Mouse (Mus musculus): Measurements from ENCODE around the gene Rasl11a. TPM values are rescaled to one million over a fixed set of nuclear protein-coding genes. Genes with fewer than 3 reads are reported as not detected.

The Rasl11a gene
- polyA plus RNA-seq, 1 experiment from 2014 or later: 138 TPM

GRCm38 (mm10) chr5:146839760-146840159, 5.1 kb upstream of the Rasl11a start:
- Histone ChIP-seq H3K27me3 (replicated peaks; ENCODE audit: insufficient read depth, low read length) (no peaks in the 10 kb centered on the region), H3K9ac (replicated peaks; ENCODE audit: low read depth) (no peak overlapping the region), H3K9me3 (ENCODE audit: low read length) (no peaks in the 10 kb centered on the region), H3K27ac (ENCODE audit: low read length) (no peak overlapping the region), H3K4me2 (replicated peaks; ENCODE audit: low read depth, low read length) (no peak overlapping the region), H3K4me1 (ENCODE audit: insufficient read depth, low read depth, low read length) (no peaks in the 10 kb centered on the region), H3K4me3 (ENCODE audit: low read depth, low read length) (no peak overlapping the region), H3K36me3 (ENCODE audit: insufficient read depth, low read length) (peaks cover 30% of the 10 kb centered on the region; the same call in 1 of the 2 replicates)
- DNase-seq (ENCODE audit: low spot score) (no peak), ATAC-seq (no peak)
- TF ChIP-seq EP300 (IDR thresholded peaks at IDR 0.05) (no peak), CTCF (IDR thresholded peaks at IDR 0.05) (no peak)
- 56% methylated on average over 5 of the region's 5 CpGs for WGBS

- Histone ChIP-seq H3K9me3 (ENCODE audit: low read length) (no peaks in the 10 kb centered on the region), H3K4me3 (ENCODE audit: low read depth, low read length) (no peak overlapping the region), H3K9ac (replicated peaks; ENCODE audit: low read depth) (no peak overlapping the region), H3K4me2 (replicated peaks; ENCODE audit: low read depth, low read length) (no peak overlapping the region), H3K27ac (ENCODE audit: low read length) (no peak overlapping the region), H3K36me3 (ENCODE audit: insufficient read depth, low read length) (peaks cover 26% of the 10 kb centered on the region; the same call in 1 of the 2 replicates), H3K27me3 (replicated peaks; ENCODE audit: insufficient read depth, low read length) (no peaks in the 10 kb centered on the region), H3K4me1 (ENCODE audit: insufficient read depth, low read depth, low read length) (no peaks in the 10 kb centered on the region)
- 76% methylated on average over 4 of the region's 4 CpGs for WGBS
- DNase-seq (ENCODE audit: low spot score): no peak
- TF ChIP-seq EP300 (IDR thresholded peaks at IDR 0.05) (no peak), CTCF (IDR thresholded peaks at IDR 0.05) (no peak)
- ATAC-seq: no peak
These were observed 4.4 kb upstream of the Rasl11a start for GRCm38 (mm10) chr5:146840422-146840821.

- H3K4me1 ChIP-seq (ENCODE audit: insufficient read depth, low read depth, low read length): peaks cover 5% of the 10 kb centered on the region; the same call in 1 of the 2 replicates
- 70% methylated on average over 5 of the region's 5 CpGs for WGBS
- H3K27me3 ChIP-seq (replicated peaks; ENCODE audit: insufficient read depth, low read length): no peaks in the 10 kb centered on the region
- DNase-seq (ENCODE audit: low spot score) (no peak), ATAC-seq (no peak)
- no peaks in the 10 kb centered on the region for H3K9me3 ChIP-seq (ENCODE audit: low read length)
- H3K9ac ChIP-seq (replicated peaks; ENCODE audit: low read depth): no peak overlapping the region
- H3K4me3 ChIP-seq (ENCODE audit: low read depth, low read length): no peak overlapping the region
- peaks cover 18% of the 10 kb centered on the region; the same call in 1 of the 2 replicates for H3K36me3 ChIP-seq (ENCODE audit: insufficient read depth, low read length)
- no peak overlapping the region for H3K4me2 ChIP-seq (replicated peaks; ENCODE audit: low read depth, low read length)
- 0 out of 2 replicates have a peak overlapping the region, but pooled peaks have one; percentile 15 for H3K27ac ChIP-seq (ENCODE audit: low read length)
- TF ChIP-seq EP300 (IDR thresholded peaks at IDR 0.05): no peak
- TF ChIP-seq CTCF (IDR thresholded peaks at IDR 0.05): no peak
These were observed 3.6 kb upstream of the Rasl11a start for GRCm38 (mm10) chr5:146841301-146841700.

- peak; percentile 63 for DNase-seq (ENCODE audit: low spot score)
- Histone ChIP-seq H3K4me2 (replicated peaks; ENCODE audit: low read depth, low read length) (no peak overlapping the region), H3K9me3 (ENCODE audit: low read length) (no peaks in the 10 kb centered on the region), H3K4me1 (ENCODE audit: insufficient read depth, low read depth, low read length) (peaks cover 5% of the 10 kb centered on the region; the same call in 1 of the 2 replicates), H3K4me3 (ENCODE audit: low read depth, low read length) (no peak overlapping the region), H3K9ac (replicated peaks; ENCODE audit: low read depth) (no peak overlapping the region), H3K27ac (ENCODE audit: low read length) (0 out of 2 replicates have a peak overlapping the region, but pooled peaks have one; percentile 15), H3K36me3 (ENCODE audit: insufficient read depth, low read length) (peaks cover 12% of the 10 kb centered on the region; the same call in 1 of the 2 replicates), H3K27me3 (replicated peaks; ENCODE audit: insufficient read depth, low read length) (no peaks in the 10 kb centered on the region)
- TF ChIP-seq CTCF (IDR thresholded peaks at IDR 0.05): no peak
- no peak for ATAC-seq
- WGBS: 42% methylated on average over 4 of the region's 4 CpGs
These were observed 2.9 kb upstream of the Rasl11a start for GRCm38 (mm10) chr5:146841996-146842395.

- Histone ChIP-seq H3K9me3 (ENCODE audit: low read length) (no peaks in the 10 kb centered on the region), H3K9ac (replicated peaks; ENCODE audit: low read depth) (no peak overlapping the region), H3K27me3 (replicated peaks; ENCODE audit: insufficient read depth, low read length) (no peaks in the 10 kb centered on the region), H3K27ac (ENCODE audit: low read length) (peak overlapping the region; percentile 84), H3K36me3 (ENCODE audit: insufficient read depth, low read length) (no peaks in the 10 kb centered on the region), H3K4me2 (replicated peaks; ENCODE audit: low read depth, low read length) (peak overlapping the region; percentile 79), H3K4me1 (ENCODE audit: insufficient read depth, low read depth, low read length) (peaks cover 5% of the 10 kb centered on the region; the same call in 1 of the 2 replicates), H3K4me3 (ENCODE audit: low read depth, low read length) (peak overlapping the region; percentile 63)
- TF ChIP-seq CTCF (IDR thresholded peaks at IDR 0.05): peak; percentile 61
- TF ChIP-seq EP300 (IDR thresholded peaks at IDR 0.05): peak; percentile 30; the same call in 1 of the 2 replicates
- ATAC-seq (peak; percentile 1), DNase-seq (ENCODE audit: low spot score) (peak; percentile 51)
- WGBS: 7% methylated on average over 6 of the region's 6 CpGs
These were observed 450 bp upstream of the Rasl11a start for GRCm38 (mm10) chr5:146844301-146844941.

- Histone ChIP-seq H3K27ac (ENCODE audit: low read length) (peak overlapping the region; percentile 84), H3K9ac (replicated peaks; ENCODE audit: low read depth) (no peak overlapping the region), H3K27me3 (replicated peaks; ENCODE audit: insufficient read depth, low read length) (no peaks in the 10 kb centered on the region), H3K4me3 (ENCODE audit: low read depth, low read length) (peak overlapping the region; percentile 63), H3K4me1 (ENCODE audit: insufficient read depth, low read depth, low read length) (peaks cover 5% of the 10 kb centered on the region; the same call in 1 of the 2 replicates), H3K36me3 (ENCODE audit: insufficient read depth, low read length) (no peaks in the 10 kb centered on the region), H3K9me3 (ENCODE audit: low read length) (no peaks in the 10 kb centered on the region), H3K4me2 (replicated peaks; ENCODE audit: low read depth, low read length) (peak overlapping the region; percentile 79)
- TF ChIP-seq CTCF (IDR thresholded peaks at IDR 0.05) (no peak), EP300 (IDR thresholded peaks at IDR 0.05) (peak; percentile 75)
- DNase-seq (ENCODE audit: low spot score) (peak; percentile 87), ATAC-seq (0 out of 2 replicates have a peak, but pooled peaks have one; percentile 3)
- WGBS: 21% methylated on average over 2 of the region's 2 CpGs
These were observed 1.6 kb downstream of the Rasl11a start for GRCm38 (mm10) chr5:146846489-146846888.

All from lung, postnatal 0 days (tissue).